Mouse (Mus musculus) CH12.LX (cell line): Measurements from ENCODE around the gene E2f2.

ENCODE experiments used
- BHLHE40 ChIP-seq: IDR thresholded peaks from 2 replicates; pipeline ENCODE4 v1.6.1; 2011; ENCODE audit warnings: mild to moderate bottlenecking, low read depth, low read length, improper control_type of control experiment
- CTCF ChIP-seq, 2 experiments: IDR thresholded peaks in 1 of 2; conservative IDR thresholded peaks in 1 of 2; 2 replicates each; pipeline ENCODE4 v1.5.1; 2011 to 2012; ENCODE audit warnings: low read depth in 2 of 2, low read length in 2 of 2, improper control_type of control experiment in 1 of 2, inconsistent platforms in 1 of 2, mild to moderate bottlenecking in 1 of 2, moderate library complexity in 1 of 2
- MAZ ChIP-seq: IDR thresholded peaks from 2 replicates; pipeline ENCODE4 v1.6.1; 2012; ENCODE audit warnings: low read depth, mild to moderate bottlenecking, inconsistent platforms, low read length, improper control_type of control experiment, moderate library complexity
- POLR2A ChIP-seq: IDR thresholded peaks from 2 replicates; pipeline ENCODE4 v1.6.1; 2011; ENCODE audit warnings: low read depth, mild to moderate bottlenecking, improper control_type of control experiment, low read length
- RAD21 ChIP-seq: IDR thresholded peaks from 2 replicates; pipeline ENCODE4 v1.6.1; 2011; ENCODE audit warnings: low read depth, mild to moderate bottlenecking, low read length, improper control_type of control experiment, moderate library complexity

DNA sequence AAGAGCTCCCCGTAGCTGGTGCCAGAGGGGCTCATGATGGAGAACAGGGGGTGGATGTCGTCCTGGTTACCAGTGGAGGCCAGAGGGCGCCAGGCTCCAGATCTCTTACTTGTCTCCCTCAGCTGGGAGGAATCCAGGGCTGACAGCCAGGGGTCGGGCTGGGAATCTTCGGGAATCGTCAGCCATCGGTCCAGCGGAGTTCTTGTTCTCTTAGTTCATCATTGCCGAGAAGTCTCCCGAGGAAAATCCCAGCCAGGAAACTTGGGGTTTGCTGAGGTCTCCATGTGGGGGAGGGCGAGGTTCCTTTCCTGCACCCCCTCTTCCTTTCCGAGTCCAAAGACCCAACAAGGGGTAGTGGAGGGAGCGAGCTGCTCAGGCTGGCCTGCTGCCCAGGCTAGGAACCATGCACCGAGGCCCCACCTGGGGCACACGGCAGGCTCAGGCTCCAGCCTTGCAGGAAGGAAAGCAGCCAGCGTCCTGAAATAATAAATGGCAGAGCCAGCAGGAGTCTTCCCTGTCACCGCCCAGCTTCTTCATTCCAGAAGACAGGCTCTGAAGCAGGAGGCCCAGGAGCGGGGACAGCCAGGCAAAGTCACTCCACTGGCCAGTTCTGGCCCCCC is 46.5 kb downstream of the E2f2 start:
- TF ChIP-seq POLR2A: no peak
- no peak for TF ChIP-seq MAZ
- TF ChIP-seq BHLHE40: no peak
- no peak for TF ChIP-seq RAD21
- TF ChIP-seq CTCF (conservative IDR thresholded peaks at IDR 0.05 in 1 of 2, IDR thresholded peaks at IDR 0.05 in 1 of 2; ENCODE audit: low read depth in 2 of 2, low read length in 2 of 2): no peak
